Mouse (Mus musculus) urinary bladder, postnatal 25 days (tissue): ENCODE measurements around the gene Sun2.

Experiments
- DNase-seq: peaks from one replicate; pipeline ENCODE4 v3.0.0; 2022; ENCODE audit warnings: low spot score

The Sun2 gene

DNA sequence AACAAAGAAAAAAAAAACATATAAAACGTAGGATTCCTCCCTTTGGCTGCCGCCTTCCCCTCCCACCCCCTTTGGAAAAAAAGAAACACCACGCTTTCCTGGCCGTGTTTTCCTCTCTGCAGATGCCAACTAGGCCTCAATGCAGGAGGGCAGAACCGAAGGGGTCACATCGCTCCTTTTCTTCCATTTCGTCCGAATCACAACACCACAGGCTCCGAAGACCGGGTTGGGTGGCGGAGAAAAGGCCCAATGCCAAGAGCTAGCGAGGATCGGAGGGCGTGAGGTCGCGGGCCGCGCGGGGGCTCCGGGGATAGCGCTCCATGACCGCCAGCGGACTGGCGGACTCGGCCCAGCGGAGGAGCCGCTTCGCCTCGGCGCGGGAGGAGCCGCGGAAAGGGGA, 55.2 kb downstream of the Sun2 start:
- DNase-seq = no peak

DNA sequence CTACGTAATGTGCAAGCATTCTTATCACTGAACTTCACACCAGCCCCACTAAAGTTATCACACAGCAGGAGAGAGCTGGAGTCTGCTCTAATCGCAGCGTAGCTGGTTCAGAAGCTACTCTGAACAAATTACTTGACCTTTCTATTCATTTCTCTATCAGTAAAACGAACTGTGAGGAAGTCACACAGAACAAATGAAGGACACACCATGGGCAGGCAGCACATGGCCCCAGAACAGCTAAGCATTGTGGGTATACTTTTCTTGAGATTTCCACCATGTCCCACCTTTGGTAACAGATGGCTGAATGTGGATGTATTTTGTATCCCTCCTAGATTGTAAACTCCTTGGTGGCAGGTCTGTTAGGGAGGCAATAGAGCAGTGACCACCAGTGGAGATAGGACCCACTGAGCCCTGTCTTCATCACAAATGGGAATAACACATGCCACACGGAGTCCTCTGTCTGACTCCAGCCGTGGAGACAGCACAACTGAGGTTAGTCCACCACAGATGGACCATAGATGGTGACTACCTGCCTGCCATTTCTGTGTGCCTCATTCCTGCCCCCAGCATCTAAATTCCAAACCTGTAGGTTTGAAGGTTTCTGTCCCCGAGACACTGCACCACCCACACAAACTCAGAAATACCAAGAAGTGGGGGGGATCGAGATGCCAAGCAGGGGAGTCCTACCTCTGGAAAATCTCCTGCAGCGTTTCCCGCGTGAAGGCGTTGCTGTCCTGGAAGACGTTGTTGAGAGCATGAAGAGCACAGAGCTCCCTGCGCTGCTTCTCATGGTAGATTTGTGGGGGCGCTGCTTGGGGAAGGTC, 56.1 kb downstream of the Sun2 start:
- DNase-seq = no peak

DNA sequence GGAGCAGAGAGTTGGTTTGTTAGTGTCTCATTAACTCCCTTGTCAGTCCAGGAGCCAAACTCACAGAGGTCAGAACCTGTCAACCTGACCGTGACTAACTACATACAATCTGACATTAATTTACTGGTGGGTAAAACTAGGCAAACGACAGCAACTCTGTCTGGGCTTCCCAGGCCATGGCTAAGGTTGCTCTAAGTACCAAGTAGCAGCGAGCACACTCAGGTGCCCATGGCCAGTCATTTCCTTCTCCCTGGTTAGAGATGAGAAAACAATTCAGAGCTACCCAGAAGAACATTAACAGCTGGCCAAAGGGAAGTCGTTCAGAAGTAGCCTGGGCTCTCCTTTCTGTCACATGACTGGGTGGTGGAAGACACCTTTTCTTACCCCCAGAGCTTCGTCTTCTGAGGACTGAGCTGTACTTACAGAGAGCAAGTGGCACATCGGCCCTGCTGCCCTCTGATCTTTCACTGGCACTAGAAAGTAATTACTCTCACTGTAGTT, 57.1 kb downstream of the Sun2 start:
- DNase-seq = no peak

DNA sequence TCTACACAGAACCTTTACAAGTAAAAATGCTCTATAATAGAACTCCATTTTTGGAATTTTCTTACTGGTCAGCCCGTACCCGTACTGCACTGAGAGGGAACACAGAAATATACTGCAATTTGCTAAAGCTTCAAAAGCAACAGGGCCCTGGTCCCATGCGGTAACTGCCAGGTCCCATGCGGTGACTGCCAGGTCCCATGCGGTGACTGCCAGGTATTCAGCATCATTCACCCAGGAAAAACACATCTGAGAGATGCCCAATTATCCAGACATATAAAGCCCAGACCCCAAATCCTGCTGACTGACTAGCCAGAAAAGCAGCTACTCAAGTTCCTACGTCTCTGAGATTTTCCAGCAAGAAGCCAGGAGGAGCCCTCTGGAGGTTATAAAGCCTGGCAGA, 57.7 kb downstream of the Sun2 start:
- DNase-seq = no peak

GRCm38 (mm10) chr15:79683707-79684465, 58.5 kb downstream of the Sun2 start:
- no peak for DNase-seq

DNA sequence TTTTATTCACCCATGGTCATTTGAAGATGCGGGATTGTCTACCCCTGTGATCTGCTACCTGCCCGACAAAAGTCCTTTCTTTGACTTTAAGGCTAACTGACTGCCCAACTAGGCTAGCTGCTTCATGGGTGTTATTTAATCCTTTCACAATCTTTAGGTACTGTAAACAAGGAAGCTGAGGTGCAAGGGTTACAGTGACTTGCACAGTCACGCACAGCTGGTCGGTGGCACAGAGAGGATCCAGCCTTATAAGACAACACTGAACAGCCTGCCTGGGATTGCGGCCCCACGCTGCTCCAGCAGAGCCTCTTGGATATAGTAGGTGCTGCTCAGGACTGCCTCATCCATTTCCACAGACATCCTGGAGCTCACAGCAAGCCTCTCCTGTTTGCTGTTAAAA, 59.2 kb downstream of the Sun2 start:
- DNase-seq = no peak

DNA sequence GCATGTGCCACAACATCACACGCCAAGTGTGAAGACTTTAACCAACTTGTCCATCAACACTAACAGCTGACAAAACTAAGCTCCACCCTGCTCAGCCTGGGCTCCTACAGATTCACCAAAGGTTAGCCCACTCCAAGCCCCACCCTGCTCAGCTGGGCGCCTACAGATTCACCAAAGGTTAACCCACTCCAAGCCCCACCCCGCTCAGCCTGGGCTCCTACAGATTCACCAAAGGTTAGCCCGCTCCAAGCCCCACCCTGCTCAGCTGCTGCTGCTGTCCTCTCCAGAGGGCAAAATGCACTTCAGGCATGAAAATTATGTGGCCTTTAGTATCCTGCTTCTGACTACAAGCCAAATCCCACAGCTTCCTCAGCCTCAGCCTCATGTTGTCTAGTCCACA, 60.4 kb downstream of the Sun2 start:
- DNase-seq = no peak

GRCm38 (mm10) chr15:79677936-79678335, 64.4 kb downstream of the Sun2 start:
- DNase-seq = no peak
